Mouse (Mus musculus): ENCODE data around the gene Diexf.

Diexf gene

GRCm38 (mm10) chr1:193086111-193086841, 43.8 kb downstream of the Diexf start:
- 59% methylated on average over 4 of the region's 4 CpGs for WGBS

GRCm38 (mm10) chr1:193085541-193086020, 44.5 kb downstream of the Diexf start:
- WGBS, result 64% methylated on average over 5 of the region's 5 CpGs

GRCm38 (mm10) chr1:193084016-193084415, 46.1 kb downstream of the Diexf start:
- WGBS, result 97% methylated on average over 1 of the region's 1 CpGs

GRCm38 (mm10) chr1:193083051-193083450, 47.0 kb downstream of the Diexf start:
- WGBS, result 69% methylated on average over 7 of the region's 7 CpGs

- 49% methylated on average over 10 of the region's 10 CpGs for WGBS
These were observed 47.7 kb downstream of the Diexf start for GRCm38 (mm10) chr1:193082311-193082921.

GRCm38 (mm10) chr1:193062618-193063017, 67.5 kb downstream of the Diexf start:
- 94% methylated on average over 3 of the region's 3 CpGs for WGBS

GRCm38 (mm10) chr1:193060167-193060566, 69.9 kb downstream of the Diexf start:
- WGBS, result 82% methylated on average over 2 of the region's 2 CpGs

GRCm38 (mm10) chr1:193059596-193059995, 70.5 kb downstream of the Diexf start:
- WGBS, result 33% methylated on average over 5 of the region's 5 CpGs

- WGBS, result 68% methylated on average over 5 of the region's 5 CpGs
These were observed 75.7 kb downstream of the Diexf start for GRCm38 (mm10) chr1:193054401-193054800.

GRCm38 (mm10) chr1:193053065-193053464, 77.0 kb downstream of the Diexf start:
- WGBS, result 75% methylated on average over 5 of the region's 5 CpGs

- 49% methylated on average over 4 of the region's 4 CpGs for WGBS
These were observed 82.5 kb downstream of the Diexf start for GRCm38 (mm10) chr1:193047616-193048015.

- WGBS, result 32% methylated on average over 3 of the region's 3 CpGs
These were observed 87.2 kb downstream of the Diexf start for GRCm38 (mm10) chr1:193042760-193043295.

All from cerebral cortex, adult 2 months (tissue).